Mouse (Mus musculus) thymus, adult 2 months (tissue): ENCODE results near the gene Slc6a3. TPM values are rescaled to one million over a fixed set of nuclear protein-coding genes. Genes with fewer than 3 reads are reported as not detected.

Source experiments
- DNase-seq: peaks from one replicate; pipeline ENCODE4 v3.0.0; 2021
- H3K27ac ChIP-seq: fragments of 200-500 bp; 2 replicates; pipeline ENCODE4 v1.5.1; 2012; ENCODE audit warnings: low read length, control low read depth; ENCODE audit not compliant: control insufficient read depth, insufficient read depth
- H3K27me3 ChIP-seq: fragments of 200-500 bp; 2 replicates; pipeline ENCODE4 v1.6.1; 2012; ENCODE audit warnings: mild to moderate bottlenecking, low read length, moderate library complexity, mixed read lengths; ENCODE audit not compliant: control insufficient read depth, insufficient read depth
- H3K36me3 ChIP-seq: fragments of 200-500 bp; 2 replicates; pipeline ENCODE4 v1.6.1; 2012; ENCODE audit warnings: mild to moderate bottlenecking, low read length, moderate library complexity; ENCODE audit not compliant: control insufficient read depth, insufficient read depth
- H3K4me1 ChIP-seq: fragments of 200-500 bp; replicated peaks from 2 replicates; pipeline ENCODE4 v1.6.1; 2012; ENCODE audit warnings: low read length; ENCODE audit not compliant: control insufficient read depth, insufficient read depth
- H3K4me3 ChIP-seq: fragments of 200-500 bp; 2 replicates; pipeline ENCODE4 v1.5.1; 2012; ENCODE audit warnings: mild to moderate bottlenecking, low read length, control low read depth, moderate library complexity; ENCODE audit not compliant: control insufficient read depth, insufficient read depth
- CTCF ChIP-seq: fragments of 200-500 bp; IDR thresholded peaks from 2 replicates; pipeline ENCODE4 v1.5.1; 2012; ENCODE audit warnings: mild to moderate bottlenecking, control low read depth, low read length, moderate library complexity, borderline replicate concordance; ENCODE audit not compliant: control insufficient read depth, poor library complexity, insufficient read depth; ENCODE audit errors: extremely low read depth
- POLR2A ChIP-seq: fragments of 200-500 bp; IDR thresholded peaks from 2 replicates; pipeline ENCODE4 v1.6.1; 2012; ENCODE audit warnings: mild to moderate bottlenecking, low read length, control low read depth, moderate library complexity; ENCODE audit not compliant: control insufficient read depth, poor library complexity, insufficient read depth; ENCODE audit errors: extremely low read depth
- WGBS: fragments of 180-500 bp; shearing (Covaris S2); methylation state at CpG from one replicate; pipeline ENCODE4 v1.1.7; 2018; 5-methylcytosine and 5-hydroxymethylcytosine counted together
- polyA plus RNA-seq: library from polyadenylated mRNA; depleted of rRNA; stranded (reverse); fragments of >200 nt; gene quantifications from 2 replicates; pipeline ENCODE4 v1.2.3, GENCODE M21; 2012

The Slc6a3 gene
- polyA plus RNA-seq, 1 experiment: 0.22 TPM

DNA sequence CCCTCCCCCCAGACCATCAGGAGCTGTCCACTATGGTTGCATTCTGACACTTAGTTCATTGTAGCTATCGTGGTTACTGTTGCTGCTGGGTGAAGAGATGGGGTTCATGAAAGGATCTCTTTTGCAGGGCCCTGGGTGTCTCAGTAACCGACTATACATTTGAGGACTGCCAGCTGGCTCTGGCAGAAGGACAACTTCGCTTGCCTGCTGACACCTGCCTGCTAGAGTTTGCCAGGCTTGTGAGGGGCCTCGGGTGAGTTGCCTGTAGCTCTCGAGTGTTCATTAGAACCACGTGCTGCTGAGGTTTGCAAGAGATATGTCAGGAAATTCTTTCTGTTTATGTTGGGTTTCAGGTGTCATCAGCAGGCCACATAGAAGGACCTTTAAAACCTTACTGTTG, 26.7 kb upstream of the Slc6a3 start:
- Histone ChIP-seq H3K27ac (no peak overlapping the region), H3K27me3 (no peaks in the 10 kb centered on the region), H3K4me3 (no peak overlapping the region), H3K4me1 (no peaks in the 10 kb centered on the region), H3K36me3 (peaks cover 9% of the 10 kb centered on the region)
- no peak for TF ChIP-seq POLR2A
- TF ChIP-seq CTCF: no peak
- 83% methylated on average over 6 of the region's 6 CpGs for WGBS
- DNase-seq: no peak

DNA sequence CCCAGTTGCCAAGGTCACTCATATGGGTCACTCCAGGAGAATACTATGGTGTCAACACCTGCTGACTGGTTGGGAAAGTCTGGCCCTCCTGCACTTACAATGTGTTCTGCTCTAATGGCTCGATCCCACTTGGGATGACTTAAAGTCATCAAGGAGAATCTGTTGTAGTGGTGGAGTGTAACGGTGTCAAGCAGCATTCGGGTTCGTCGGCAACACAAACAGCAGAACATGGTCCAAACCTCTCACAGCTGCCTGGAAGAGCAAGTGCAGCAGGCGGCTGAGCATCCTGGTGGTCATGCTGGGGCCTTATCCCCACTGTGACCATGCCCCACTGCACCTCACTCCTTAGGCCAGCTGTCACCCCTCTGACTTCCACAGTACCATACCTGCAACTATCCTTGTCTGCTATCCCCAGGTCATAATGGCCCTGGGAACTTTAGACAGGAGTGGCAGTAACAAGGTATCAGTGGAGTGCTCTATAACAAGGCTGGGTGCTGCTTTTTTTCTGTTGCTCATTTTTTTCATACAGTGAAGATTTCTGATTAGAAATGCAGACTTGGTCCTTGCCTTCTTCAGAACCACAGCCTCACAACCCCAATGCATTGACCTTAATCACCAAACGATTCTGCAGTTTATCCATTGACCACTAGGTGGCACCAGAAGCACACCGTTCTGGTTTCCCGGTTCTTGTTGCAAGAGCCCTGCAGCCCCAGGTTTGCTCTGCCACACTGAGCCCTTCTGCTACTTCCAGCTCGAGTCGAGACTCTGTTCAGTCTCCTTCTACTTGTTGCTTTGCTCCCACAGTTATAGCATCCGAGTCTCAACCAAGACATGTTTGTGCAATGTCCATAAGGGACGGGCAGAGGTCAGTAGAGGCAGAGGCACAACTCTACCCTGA, 23.5 kb upstream of the Slc6a3 start:
- Histone ChIP-seq H3K4me3 (no peak overlapping the region), H3K36me3 (peaks cover 9% of the 10 kb centered on the region), H3K27ac (no peak overlapping the region), H3K27me3 (no peaks in the 10 kb centered on the region), H3K4me1 (no peaks in the 10 kb centered on the region)
- peak; percentile 71 for DNase-seq
- WGBS: 61% methylated on average over 13 of the region's 13 CpGs
- TF ChIP-seq CTCF (peak; percentile 62; the same call in 1 of the 2 replicates), POLR2A (no peak)

DNA sequence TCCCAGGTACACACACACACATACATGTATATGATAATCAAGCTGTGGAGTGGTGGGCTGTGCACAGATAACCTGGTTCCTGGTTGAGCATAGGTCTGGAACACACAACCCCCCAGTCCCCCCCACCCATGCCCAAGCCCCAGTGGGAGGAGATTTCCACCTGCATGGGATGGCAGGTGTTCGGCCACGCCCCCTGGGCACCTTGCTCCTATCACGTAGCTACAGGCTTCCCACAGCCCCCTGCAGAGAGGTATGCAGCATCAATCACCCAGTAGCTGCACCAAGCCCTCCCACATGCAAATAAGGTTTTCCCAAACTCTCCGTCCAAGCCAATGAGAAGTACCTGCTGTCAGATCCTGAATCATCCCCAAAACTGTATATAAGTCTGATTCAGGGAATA, 19.7 kb upstream of the Slc6a3 start:
- DNase-seq: no peak
- WGBS: 96% methylated on average over 4 of the region's 4 CpGs
- H3K36me3 ChIP-seq: peaks cover 9% of the 10 kb centered on the region
- no peaks in the 10 kb centered on the region for H3K4me1 ChIP-seq
- no peaks in the 10 kb centered on the region for H3K27me3 ChIP-seq
- H3K4me3 ChIP-seq: no peak overlapping the region
- H3K27ac ChIP-seq: no peak overlapping the region
- TF ChIP-seq POLR2A (no peak), CTCF (no peak)

DNA sequence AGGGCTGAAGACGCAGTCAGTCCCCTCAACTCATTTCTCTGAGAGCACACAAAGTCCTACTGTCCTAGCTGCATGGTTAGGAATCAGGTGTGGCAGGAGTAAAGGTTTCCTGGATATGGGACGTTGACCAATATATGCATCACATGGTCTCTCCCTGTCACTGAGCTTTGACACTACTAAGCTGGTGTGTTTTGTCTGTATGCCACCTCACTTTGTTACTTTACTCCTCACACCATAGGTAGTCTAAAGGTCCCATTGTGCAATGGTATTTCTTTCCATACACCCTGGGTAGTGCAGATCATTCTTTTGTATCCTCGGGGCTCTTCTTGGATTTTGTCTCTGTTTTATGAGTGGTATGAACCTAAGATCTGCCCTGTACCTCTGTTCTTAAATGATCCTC, 2.8 kb upstream of the Slc6a3 start:
- H3K27ac ChIP-seq: no peak overlapping the region
- no peaks in the 10 kb centered on the region for H3K36me3 ChIP-seq
- 96% methylated on average over 3 of the region's 3 CpGs for WGBS
- H3K27me3 ChIP-seq: peaks cover 12% of the 10 kb centered on the region; the same call in 1 of the 2 replicates
- no peak overlapping the region for H3K4me3 ChIP-seq
- peaks cover 5% of the 10 kb centered on the region; the same call in 1 of the 2 replicates for H3K4me1 ChIP-seq
- no peak for TF ChIP-seq CTCF
- no peak for TF ChIP-seq POLR2A
- no peak for DNase-seq

DNA sequence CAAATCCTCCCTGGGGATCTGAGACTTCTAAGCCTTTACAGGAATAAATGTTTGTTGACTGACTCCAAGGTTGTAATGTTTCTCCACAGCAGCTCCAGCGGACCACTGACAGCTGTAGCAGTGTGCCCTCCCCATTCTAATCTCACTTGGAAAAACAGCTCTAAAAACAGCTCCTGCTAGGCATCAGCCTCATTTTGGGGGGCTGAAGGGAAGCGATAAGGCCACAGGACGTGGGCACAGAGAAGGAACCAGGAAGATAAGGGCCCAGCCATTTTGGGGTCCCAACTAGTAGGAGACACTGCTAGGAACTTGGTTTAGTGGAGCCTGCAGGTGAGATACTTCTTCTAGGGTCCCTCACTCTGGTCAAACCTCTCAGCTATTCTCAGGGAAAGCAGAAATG, 1.3 kb upstream of the Slc6a3 start:
- peaks cover 12% of the 10 kb centered on the region; the same call in 1 of the 2 replicates for H3K27me3 ChIP-seq
- H3K4me3 ChIP-seq: no peak overlapping the region
- H3K36me3 ChIP-seq: no peaks in the 10 kb centered on the region
- TF ChIP-seq POLR2A: no peak
- no peak for TF ChIP-seq CTCF
- no peak for DNase-seq
- WGBS: 45% methylated on average over 3 of the region's 3 CpGs
- H3K4me1 ChIP-seq: peaks cover 5% of the 10 kb centered on the region; the same call in 1 of the 2 replicates
- H3K27ac ChIP-seq: no peak overlapping the region

DNA sequence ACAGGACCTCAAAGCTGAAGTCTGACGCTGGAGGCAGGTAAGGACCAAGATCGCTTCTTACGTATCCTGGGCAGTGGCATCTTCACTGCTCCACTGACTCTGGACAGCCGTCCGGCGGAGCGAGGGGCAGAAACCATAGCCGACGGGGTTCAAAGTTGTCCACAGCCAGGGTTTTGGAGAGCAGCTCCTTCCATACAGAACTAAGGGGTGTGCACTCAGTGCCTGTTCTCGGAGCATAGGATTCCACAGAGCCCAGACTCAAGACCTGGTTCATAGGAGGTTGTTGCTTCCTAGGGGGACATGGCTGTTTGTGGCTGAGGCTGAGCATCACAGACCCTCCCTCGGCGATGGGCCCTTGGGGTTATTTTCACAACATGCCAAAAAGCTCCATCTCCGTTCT, 277 bp downstream of the Slc6a3 start:
- TF ChIP-seq POLR2A (no peak), CTCF (no peak)
- peaks cover 12% of the 10 kb centered on the region; the same call in 1 of the 2 replicates for H3K27me3 ChIP-seq
- DNase-seq: no peak
- WGBS: 29% methylated on average over 13 of the region's 13 CpGs
- H3K4me3 ChIP-seq: no peak overlapping the region
- H3K36me3 ChIP-seq: no peaks in the 10 kb centered on the region
- no peak overlapping the region for H3K27ac ChIP-seq
- peaks cover 5% of the 10 kb centered on the region; the same call in 1 of the 2 replicates for H3K4me1 ChIP-seq
